Mouse (Mus musculus) adrenal gland, adult (tissue): ENCODE measurements around the gene Tbl3.

Experiments used
- DNase-seq, 2 experiments: peaks; one replicate each; pipeline ENCODE4 v3.0.0; 2022 to 2023; ENCODE audit warnings: low spot score in 1 of 2; ENCODE audit not compliant: inconsistent age in 2 of 2

Tbl3 gene

DNA sequence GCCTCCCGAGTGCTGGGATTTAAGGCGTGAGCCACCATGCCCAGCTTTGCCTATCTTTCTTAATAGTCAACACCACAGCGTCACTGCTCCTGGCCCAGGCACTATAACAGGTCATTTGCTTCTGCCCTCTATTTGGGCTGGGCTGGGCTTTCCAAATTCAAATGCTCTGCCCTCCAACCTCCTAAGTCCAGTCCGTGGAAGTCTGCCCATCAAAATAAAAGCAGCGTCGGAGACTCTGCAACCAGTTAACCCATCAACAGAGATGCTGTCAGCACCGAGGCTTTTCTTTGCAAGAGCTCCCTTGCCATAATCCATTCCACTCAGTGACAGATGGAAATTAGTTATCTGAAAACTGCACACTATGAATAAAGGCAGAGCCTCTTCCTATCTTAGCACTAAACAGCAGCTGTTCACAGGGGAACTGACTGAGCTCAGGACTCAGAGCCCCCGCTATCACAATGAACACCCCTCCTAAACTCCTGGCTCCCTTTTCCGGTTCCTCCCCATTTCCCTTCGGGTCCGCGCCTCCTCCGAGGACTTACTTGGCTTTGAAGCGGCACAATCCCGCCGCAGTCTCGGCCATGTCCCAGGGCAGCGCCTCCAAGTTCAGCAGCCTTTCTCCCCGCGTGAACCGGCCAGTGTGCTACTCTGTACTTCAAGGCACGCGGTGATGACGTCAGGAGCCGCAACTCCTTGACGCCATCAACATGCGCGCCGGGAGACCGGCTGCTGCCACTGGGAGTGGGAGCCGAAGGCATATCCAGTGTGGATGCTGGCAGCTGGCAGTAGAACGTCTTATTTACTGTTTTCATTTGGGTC is at the start of gene Tbl3:
TSS of gene Tbl3 (minus strand) at position 679 of the 819 bp plus-strand sequence.
- DNase-seq: peak; percentile 93 to 98

DNA sequence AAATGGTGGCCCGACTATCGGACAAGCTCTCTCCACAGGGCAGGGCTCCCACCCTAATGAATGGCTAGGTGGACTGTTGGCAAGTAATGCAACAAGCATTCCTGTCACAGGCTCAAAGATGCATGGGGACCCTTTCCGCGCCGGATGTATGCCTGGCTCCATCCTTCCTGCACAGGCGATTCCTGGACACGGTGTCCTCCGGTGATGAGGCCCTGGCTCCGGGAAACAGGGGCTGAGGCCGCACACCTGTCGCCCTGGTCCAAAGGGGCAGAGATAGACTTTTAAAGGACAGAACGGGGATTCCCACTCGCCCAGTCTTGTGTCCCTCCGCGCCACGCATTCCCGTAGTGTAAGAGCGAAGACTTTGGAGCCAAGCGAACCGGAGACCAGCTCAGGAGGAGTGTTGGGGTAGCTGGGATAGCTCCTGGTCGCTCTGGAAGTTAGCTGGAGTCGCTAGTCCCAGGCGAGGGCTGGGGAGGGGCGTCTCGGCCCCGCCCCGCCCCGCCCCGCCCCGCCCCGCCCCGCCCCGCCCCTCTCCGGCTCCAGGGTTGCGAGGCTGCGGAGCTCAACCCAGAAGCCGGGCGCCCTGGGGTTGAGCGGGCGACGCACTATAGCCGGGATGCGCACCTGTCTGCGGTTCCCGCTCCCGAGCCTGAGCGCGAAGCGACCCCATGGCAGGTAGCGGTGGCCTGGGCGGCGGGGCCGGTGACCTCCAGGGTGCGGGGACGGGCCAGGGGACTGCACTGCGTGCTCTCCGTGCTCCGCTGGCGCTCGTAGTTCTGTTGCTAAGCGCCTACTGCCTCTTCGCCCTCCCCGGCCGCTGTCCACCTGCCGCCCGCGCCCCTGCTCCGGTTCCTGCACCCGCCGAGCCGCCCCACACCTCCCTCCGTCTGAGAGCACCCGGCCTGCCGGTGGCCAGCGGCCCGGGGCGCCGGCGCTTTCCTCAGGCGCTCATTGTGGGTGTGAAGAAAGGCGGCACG is 45.2 kb upstream of the Tbl3 start, which contains the start of gene Hs3st6:
TSS of gene Hs3st6 (plus strand) at position 574 of the 980 bp plus-strand sequence.
- DNase-seq: peak; percentile 43 to 79

DNA sequence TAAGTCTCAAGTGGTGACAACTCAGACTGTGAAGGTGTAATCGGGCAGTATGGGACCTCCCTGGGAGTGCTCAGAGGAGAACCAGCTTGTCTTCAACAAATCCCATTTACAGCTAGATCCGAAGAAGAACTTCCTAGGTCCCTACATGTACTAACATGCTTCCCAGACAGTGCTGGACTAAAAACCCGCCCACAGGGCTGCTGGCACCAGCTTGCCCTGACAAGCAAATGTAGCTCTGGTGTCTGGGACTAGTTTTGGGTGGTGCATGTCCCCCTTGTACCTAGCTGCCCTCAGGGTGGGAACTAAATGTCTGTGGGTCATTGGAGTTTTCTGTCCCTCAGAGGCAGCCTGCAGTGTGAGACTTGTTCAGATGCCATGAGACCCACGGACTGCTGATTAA is 44.1 kb upstream of the Tbl3 start:
- DNase-seq: peak in 1 of 2 experiments; percentile 22

DNA sequence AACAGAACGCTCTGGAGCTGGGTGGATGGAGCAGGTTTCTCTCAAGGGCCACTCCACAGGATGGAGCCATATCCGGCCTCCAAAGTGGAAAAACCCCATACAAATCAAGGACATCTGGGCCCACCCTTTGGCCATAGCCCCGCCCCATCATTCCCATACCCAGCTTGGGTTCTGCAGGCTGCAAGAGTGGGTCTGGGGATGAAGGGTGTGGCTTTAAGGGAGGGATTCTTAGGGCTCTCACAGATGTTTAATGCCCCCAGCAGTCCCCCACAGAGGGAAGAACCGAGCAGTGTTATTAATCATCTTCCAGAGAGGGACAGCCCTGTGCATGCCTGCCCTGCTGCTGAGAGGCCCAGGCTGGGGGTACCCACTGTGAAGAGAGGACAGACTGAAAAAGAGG is 39.5 kb upstream of the Tbl3 start:
- no peak for DNase-seq

DNA sequence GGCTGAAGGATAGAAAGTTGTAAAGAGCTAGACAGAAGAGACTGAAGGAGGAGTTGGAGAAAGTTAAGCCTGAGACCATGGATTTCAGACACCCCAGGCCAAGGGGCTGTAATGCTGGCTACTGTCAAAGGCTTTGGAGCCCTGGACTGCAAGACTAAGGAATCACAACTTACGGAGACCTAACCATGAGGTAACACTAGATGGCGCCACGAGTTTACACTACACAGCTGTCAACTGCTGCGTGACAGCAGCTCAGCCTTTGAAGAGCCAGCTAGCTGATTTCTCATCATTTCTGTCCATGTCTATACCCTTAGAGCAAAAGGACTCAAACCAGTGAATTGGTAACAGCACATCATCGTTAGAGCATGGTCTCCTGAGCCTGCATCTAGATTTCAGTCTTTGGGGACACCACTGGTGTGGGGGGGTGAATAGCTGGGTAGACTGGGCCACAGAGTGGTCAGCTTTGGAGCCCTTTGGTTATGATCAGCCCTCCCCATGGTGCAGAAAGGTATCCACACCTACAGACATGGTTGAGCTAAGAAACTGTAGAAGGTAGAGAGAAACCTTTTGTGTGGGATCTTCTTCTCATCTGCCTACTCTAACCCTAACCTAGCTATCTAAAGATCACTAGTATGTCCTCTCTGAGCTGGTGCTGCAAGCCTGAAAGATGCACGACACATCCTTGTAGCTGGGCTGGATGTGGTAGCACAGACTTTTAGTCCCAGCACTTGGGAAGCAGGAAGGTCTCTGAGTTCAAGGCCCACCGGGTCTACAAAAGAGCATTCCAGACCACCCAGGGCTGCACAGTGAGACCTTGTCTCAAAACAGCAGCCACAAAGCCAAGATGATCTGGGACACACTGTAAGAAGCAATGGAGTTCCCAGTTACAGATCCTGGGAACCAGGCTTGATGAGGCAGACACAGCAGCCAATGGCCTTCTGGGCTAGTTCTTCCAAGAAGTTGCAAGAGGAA is 38.4 kb upstream of the Tbl3 start:
- peak; percentile 84 to 95 for DNase-seq

DNA sequence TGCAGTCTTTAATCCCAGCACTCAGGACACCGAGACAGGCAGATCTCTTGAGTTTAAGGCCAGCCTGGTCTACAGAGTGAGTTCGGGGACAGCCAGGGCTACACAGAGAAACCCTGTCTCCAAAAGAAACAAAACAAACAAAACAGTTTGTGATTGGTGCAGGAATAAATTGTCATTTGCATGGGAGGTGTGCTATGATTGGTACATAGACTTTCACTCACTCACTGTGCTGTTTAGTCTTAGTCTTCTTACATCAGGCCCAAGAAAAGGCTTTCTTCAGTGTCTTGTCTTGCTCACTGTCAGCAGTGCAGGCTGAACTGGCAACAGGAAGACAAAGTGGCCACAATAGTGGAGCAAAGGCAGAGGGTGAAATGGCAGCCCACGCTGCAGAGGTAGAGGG is 36.9 kb upstream of the Tbl3 start:
- DNase-seq: no peak

DNA sequence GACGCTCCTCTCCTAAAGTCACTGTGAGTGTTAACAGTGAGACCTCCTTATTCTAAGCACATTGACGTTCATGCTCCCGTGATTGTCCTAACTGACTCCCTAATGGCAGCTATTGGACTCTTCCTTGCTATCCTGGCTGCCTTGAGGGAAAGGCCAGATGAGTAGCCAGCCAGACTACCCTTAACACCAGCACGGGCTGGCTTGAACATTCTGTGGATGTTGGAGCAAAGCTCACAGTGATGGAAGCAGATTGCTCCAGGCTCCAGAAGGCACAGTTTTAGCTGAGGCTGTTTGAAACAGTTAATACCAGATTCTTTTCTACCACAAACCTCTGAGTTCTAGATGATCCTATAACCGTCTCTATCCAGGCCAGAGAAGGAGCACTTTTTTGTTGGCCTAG is 36.4 kb upstream of the Tbl3 start:
- DNase-seq: no peak

DNA sequence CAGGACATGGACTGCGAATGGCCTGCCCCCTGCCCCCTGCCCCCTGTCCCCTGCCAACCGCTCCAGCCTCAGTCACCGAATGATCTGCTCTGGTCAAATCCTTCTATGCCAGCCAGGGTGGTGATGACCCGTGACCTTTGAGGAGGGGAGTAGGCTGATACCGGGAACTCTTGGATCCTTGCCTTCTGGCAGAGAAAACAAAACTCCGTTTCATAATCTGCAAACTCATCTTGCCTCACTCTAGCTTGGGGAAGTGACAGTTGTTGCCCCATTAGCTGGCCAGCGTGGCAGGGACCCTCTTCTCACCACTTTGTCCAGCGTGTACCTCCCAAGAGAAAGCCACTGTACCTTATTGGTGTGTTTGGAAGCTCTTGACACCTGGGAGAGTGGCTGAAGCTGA is 34.8 kb upstream of the Tbl3 start:
- peak in 1 of 2 experiments; percentile 71 for DNase-seq

DNA sequence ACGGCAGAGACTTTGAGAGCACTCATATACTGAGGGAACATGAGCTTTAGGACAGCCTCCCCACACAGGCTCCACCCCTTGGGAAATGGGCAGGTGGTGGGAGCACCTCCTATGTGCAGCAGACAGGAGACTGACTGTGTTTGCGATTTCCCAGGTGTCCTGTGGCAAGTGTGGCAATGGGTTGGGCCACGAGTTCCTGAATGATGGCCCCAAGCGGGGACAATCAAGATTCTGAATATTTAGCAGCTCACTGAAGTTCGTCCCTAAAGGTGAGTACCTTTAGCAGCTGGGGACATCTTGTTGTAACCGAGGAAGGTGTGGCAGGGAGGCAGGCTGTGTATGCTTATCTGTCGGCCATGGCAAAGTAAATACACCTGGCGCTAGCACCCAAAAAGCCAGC is 32.5 kb upstream of the Tbl3 start:
- DNase-seq: no peak

DNA sequence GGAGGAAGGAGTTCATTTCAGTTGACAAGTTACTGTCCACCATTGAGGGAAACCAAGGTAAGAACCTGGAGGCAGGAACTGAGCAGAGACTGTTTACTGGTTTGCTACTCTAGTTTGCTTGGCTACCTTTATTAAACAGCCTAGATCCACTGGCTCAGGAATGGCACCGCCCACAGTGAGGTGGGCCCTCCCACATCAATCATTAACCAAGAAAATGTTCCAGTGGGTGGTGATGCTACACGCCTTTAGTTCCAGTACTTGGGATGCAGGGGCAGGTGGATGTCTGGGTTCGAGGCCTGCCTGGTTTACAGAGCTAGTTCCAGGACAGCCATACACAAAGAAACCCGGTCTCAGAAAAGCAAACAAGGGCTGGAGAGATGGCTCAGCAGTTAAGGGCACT is 30.8 kb upstream of the Tbl3 start:
- DNase-seq: no peak

DNA sequence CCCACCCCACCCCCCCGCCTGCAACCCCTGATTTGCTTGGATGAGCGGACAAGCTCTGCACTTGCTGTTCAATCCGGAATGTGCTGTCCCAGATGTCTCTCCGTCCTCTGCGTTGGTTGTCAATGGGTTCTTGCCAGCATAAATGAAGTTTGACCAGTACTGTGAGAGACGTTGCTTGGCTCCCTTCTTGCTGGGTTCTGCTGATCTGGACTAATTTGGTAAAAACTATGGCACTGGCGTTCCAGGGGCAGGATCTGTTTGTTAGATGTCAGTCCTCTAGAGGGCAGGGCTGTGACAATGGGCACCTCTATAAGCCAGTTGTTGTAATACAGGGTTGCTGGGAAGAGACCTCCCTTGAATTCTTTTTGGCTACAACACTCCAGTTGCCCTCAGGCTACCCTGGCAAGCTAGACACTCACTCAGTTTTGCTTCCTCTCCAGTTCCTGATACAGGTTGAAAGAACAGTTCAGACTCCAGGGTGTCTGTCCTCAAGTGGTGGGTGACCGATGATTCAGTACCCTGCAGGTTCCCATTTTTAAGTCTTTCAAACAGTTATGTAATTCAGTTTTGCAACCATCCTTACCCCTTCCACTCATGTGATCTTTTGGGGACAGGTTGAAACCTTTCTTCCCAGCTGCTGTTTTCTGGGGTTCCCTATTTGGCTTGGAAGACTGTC is 29.8 kb upstream of the Tbl3 start:
- peak in 1 of 2 experiments; percentile 73 for DNase-seq

DNA sequence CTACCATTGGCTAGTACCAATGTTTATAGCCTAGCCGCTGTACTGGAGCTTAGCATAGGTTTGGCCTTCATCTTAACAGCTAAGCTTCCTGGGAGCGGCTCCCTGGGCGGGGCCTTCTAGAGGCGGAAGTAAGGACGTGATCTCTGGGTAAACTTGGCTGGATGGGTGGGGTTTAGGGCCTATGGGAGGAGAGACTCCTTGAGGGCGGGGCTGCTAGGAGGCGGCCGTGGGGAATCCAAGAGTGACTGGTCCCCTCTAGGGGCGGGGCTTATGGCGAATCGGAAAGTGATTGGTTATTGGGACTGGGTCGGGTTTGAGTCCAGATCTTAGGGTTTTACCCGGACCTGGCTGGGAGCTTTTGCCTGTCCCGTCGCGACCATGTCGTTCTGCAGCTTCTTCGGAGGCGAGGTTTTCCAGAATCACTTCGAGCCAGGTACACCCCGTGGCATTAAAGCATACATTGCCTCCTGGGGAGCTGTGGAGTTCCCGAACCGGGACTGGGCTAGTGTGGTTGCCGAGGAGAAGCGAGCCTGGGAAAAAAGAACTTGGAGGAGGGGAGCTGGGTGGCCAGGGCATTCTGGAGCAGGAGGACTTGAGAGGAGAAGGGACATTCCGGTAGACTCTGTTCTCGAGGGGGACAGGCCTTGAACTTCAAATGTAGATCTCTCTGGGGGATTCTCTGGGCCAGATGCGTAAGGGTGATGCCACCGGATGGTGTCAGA is 29.0 kb upstream of the Tbl3 start, which contains the start of gene Msrb1:
TSS of gene Msrb1 (plus strand) at position 313 of the 722 bp plus-strand sequence.
- DNase-seq: peak; percentile 98 to 99

DNA sequence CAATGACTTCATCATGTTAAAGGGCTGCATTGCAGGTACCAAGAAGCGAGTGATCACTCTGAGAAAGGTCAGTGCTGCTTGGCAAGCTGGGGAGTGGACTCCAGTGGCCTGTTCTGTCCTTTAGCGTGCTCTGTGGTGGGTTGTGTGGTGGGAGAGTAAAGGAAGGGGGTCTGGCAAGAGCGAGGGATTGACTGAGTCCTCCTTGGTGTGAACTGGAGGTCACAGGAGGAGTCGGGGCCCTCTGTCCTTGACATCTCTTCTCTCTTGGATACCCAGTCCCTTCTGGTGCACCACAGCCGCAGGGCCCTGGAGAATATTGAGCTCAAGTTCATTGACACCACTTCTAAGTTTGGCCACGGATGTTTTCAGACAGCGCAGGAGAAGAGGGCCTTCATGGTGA is 28.0 kb upstream of the Tbl3 start:
- peak in 1 of 2 experiments; percentile 50 for DNase-seq

DNA sequence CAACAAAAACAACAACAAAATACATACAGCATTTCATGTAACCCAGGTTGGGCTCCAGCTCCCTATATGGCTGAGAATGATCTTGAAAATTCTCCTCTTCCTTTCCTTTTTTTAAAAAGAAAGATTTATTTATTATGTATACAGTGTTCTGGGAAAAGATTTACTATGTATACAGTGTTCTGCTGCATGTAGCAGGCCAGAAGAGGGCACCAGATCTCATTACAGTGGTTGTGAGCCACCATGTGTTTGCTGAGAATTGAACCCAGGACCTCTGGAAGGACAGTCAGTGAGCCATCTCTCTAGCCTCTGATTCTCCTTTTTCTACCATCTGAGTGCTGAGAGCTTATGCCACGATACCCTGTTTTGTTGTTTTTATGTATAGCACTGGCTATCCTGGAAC is 27.1 kb upstream of the Tbl3 start:
- DNase-seq: no peak

DNA sequence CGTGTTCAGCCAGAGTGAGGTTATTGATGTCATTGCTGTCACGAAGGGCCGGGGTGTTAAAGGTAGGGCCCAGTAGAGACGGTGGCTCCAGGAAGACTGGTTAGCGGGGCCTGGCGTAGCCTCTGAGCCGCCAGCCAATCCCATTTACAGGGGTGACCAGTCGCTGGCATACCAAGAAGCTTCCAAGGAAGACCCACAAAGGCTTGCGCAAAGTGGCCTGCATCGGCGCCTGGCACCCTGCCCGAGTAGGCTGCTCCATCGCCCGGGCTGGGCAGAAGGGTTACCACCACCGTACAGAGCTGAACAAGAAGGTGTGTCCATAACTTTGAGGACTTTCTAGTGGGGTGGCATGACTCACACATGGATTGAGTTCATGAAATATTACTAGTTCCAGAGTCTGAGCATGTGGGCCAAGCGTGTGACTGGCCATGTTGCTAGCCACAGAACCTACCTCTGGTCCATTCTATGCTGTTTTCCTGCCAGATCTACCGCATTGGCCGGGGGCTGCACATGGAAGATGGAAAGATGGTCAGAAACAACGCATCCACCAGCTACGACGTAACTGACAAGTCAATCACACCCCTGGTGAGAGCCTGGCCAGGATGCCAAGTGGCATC is 26.1 kb upstream of the Tbl3 start:
- DNase-seq: no peak

DNA sequence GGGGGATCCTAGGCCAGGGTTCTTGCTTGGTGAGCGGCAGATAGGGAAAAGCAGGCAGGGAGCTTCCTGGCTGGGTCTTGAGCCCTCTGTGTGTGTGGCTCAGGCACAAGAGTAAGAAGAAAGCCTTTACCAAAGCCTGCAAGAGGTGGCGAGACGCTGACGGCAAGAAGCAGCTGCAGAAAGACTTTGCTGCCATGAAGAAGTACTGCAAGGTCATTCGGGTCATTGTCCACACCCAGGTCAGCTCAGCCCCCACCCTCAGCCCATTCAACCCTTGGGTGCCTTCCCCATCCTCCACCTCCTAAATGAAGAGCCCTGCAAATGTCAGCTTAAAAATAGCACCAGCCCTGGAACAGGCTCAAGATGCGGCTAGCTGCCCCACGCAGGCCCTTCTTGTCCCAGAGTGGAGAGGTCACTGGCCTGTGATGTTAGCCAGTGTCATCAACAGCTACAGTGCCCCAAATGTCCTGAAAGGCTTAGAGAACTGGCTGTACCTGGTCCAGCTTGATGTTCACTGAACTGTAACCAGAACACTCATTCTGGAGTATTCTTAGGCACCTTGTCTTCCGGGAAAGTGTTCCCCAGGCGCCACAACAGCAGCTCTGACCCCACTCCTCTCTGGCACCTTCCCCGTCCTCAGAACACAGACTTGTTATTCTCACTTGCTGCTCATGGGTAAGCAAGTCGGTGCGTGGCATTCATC is 24.9 kb upstream of the Tbl3 start:
- DNase-seq: peak in 1 of 2 experiments; percentile 61

DNA sequence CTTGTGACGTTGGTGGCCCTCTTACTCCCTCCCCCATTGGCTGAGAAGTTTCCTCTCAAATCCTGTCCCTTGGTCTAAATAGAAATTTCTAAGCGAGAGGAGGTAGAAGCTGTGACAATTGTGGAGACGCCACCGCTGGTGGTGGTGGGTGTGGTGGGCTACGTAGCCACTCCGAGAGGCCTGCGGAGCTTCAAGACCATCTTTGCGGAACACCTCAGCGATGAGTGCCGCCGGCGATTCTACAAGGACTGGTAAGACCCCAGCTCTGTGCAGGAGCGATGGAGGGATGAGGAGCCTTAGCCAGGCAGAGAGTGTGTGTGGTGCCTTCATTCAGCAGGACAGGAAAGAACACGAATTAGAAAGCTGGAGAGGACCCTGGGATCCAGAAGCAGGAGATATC is 23.3 kb upstream of the Tbl3 start:
- DNase-seq: no peak

DNA sequence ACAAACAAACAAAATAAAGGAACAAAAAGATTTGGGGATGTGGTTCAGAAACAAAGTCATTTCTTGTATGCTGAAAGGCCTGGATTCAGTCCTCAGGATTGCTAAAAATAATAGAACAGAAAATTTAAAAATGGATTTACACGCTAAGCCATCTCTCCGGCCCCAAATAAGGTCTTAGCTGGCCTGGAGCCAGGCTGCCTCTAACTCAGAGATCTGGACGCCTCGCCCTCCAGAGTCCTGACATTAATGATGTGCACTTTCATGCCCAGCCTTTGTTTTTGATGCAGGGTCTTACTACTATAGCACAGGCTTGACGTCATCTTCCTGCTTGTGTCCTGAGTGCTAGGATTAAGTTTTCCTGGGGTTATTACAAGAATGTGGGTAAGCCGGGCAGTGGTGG is 21.6 kb upstream of the Tbl3 start:
- no peak for DNase-seq
